Mouse (Mus musculus) Patski (cell line): ENCODE results near the gene Cap1. TPM values are rescaled to one million over a fixed set of nuclear protein-coding genes. Genes with fewer than 3 reads are reported as not detected.

Experiments used
- ATAC-seq: fragments of 100-300 bp; one replicate; pipeline ENCODE4 v1.8.0; 2021
- CTCF ChIA-PET: fragments of 350-600 bp; sonication (Branson Sonifier 250); formaldehyde crosslinking; loops from one replicate; lab custom pipeline; 2022; ENCODE audit warnings: inconsistent platforms; lab: Charles Lee
- POLR2A ChIA-PET: fragments of 350-600 bp; sonication (Branson Sonifier 250); formaldehyde crosslinking; loops from one replicate; lab custom pipeline; 2022; ENCODE audit warnings: antibody characterized with exemption, inconsistent platforms; lab: Charles Lee
- DNase-seq: peaks from one replicate; pipeline ENCODE4 v3.0.0-alpha.2; 2011; ENCODE audit warnings: low read depth, low spot score
- H3K27me3 ChIP-seq: fragments of 371-371 bp; one replicate; pipeline ENCODE4 v1.5.1; 2021
- CTCF ChIP-seq: fragments of 100-300 bp; IDR thresholded peaks from one replicate; pipeline ENCODE4 v1.5.1; 2021
- in situ Hi-C: fragments of 300-500 bp; cut with MboI; formaldehyde crosslinking; loops from 3 replicates; pipeline ENCODE4 v1.11.1; 2018; ENCODE audit warnings: low pct_unique_long_range_greater_than_20kb, mixed read lengths
- polyA plus RNA-seq: library from polyadenylated mRNA; unstranded; gene quantifications from one replicate; pipeline ENCODE4 v1.2.3, GENCODE M21; 2021

Cap1 gene
- polyA plus RNA-seq, 1 experiment from 2014 or later = 145 TPM

- H3K27me3 ChIP-seq = no peaks in the 10 kb centered on the region
- in situ Hi-C loops = loop anchor here (5.0 kb wide), 2 partner anchors 70 to 175 kb away; no protein-coding TSS in a partner anchor
- DNase-seq = no peak
- ChIA-PET POLR2A (no interaction called here), CTCF (interaction anchor here (0.7 to 2.2 kb wide), 3 partner anchors 17 to 72 kb away, joined by 3 to 6 read pairs (median 5); no protein-coding TSS in a partner anchor)
- TF ChIP-seq CTCF = peak; percentile 50
- ATAC-seq = no peak
Measured at GRCm38 (mm10) chr4:122912613-122913012, 26.8 kb upstream of the Cap1 start.

GRCm38 (mm10) chr4:122910577-122910976 lies 24.7 kb upstream of the Cap1 start:
- DNase-seq = no peak
- POLR2A ChIA-PET = no interaction called here
- no peak for ATAC-seq
- TF ChIP-seq CTCF = peak; percentile 73
- CTCF ChIA-PET = interaction anchor here (1.2 to 2.2 kb wide), 4 partner anchors 71 to 105 kb away, joined by 3 to 6 read pairs (median 4); partner anchors contain the start of gene Mycl
- in situ Hi-C loops = loop anchor here (5.0 kb wide), 2 partner anchors 72 to 177 kb away; no protein-coding TSS in a partner anchor
- H3K27me3 ChIP-seq = no peaks in the 10 kb centered on the region

GRCm38 (mm10) chr4:122909572-122910189 lies 23.8 kb upstream of the Cap1 start:
- TF ChIP-seq CTCF = no peak
- ChIA-PET CTCF (interaction anchor here (0.9 to 1.5 kb wide), 2 partner anchors 15 to 85 kb away, joined by 3 read pairs; partner anchors contain the start of gene Mycl), POLR2A (no interaction called here)
- ATAC-seq (no peak), DNase-seq (no peak)
- no peaks in the 10 kb centered on the region for H3K27me3 ChIP-seq
- in situ Hi-C loops = loop anchor here (5.0 kb wide), 2 partner anchors 73 to 178 kb away; no protein-coding TSS in a partner anchor

- H3K27me3 ChIP-seq = no peaks in the 10 kb centered on the region
- ATAC-seq = no peak
- DNase-seq = no peak
- ChIA-PET CTCF (no interaction called here), POLR2A (interaction anchor here (0.7 kb wide), 1 partner anchor 85 kb away, joined by 3 read pairs; no protein-coding TSS in a partner anchor)
- no peak for TF ChIP-seq CTCF
- in situ Hi-C loops = no loop called here
Measured at GRCm38 (mm10) chr4:122905359-122905758, 19.5 kb upstream of the Cap1 start.

- no peak for TF ChIP-seq CTCF
- no peaks in the 10 kb centered on the region for H3K27me3 ChIP-seq
- in situ Hi-C loops = no loop called here
- ATAC-seq (no peak), DNase-seq (no peak)
- ChIA-PET POLR2A (no interaction called here), CTCF (no interaction called here)
Measured at GRCm38 (mm10) chr4:122903709-122904108, 17.9 kb upstream of the Cap1 start.

GRCm38 (mm10) chr4:122902156-122902555 lies 16.3 kb upstream of the Cap1 start:
- ChIA-PET CTCF (no interaction called here), POLR2A (no interaction called here)
- H3K27me3 ChIP-seq = no peaks in the 10 kb centered on the region
- ATAC-seq (no peak), DNase-seq (no peak)
- TF ChIP-seq CTCF = no peak
- in situ Hi-C loops = no loop called here

GRCm38 (mm10) chr4:122898313-122898712 lies 12.5 kb upstream of the Cap1 start:
- in situ Hi-C loops = no loop called here
- DNase-seq (no peak), ATAC-seq (no peak)
- ChIA-PET CTCF (interaction anchor here (0.9 to 1.5 kb wide), 3 partner anchors 11 to 79 kb away, joined by 3 to 8 read pairs (median 3); no protein-coding TSS in a partner anchor), POLR2A (no interaction called here)
- peak; percentile 65 for TF ChIP-seq CTCF
- no peaks in the 10 kb centered on the region for H3K27me3 ChIP-seq

- CTCF ChIA-PET = interaction anchor here (0.9 to 1.5 kb wide), 3 partner anchors 11 to 79 kb away, joined by 3 to 8 read pairs (median 3); no protein-coding TSS in a partner anchor
- no peak for TF ChIP-seq CTCF
- H3K27me3 ChIP-seq = no peaks in the 10 kb centered on the region
- in situ Hi-C loops = no loop called here
- ATAC-seq (no peak), DNase-seq (no peak)
- POLR2A ChIA-PET = no interaction called here
Measured at GRCm38 (mm10) chr4:122897750-122898149, 11.9 kb upstream of the Cap1 start.

GRCm38 (mm10) chr4:122892157-122892556 lies 6.3 kb upstream of the Cap1 start:
- CTCF ChIA-PET = no interaction called here
- in situ Hi-C loops = no loop called here
- ATAC-seq = no peak
- no peak for DNase-seq
- POLR2A ChIA-PET = no interaction called here
- TF ChIP-seq CTCF = no peak
- H3K27me3 ChIP-seq = no peaks in the 10 kb centered on the region

GRCm38 (mm10) chr4:122891597-122891996 lies 5.7 kb upstream of the Cap1 start:
- in situ Hi-C loops = no loop called here
- ATAC-seq (no peak), DNase-seq (no peak)
- CTCF ChIA-PET = no interaction called here
- no peaks in the 10 kb centered on the region for H3K27me3 ChIP-seq
- no peak for TF ChIP-seq CTCF
- POLR2A ChIA-PET = no interaction called here

GRCm38 (mm10) chr4:122890881-122891481 lies 5.1 kb upstream of the Cap1 start:
- ChIA-PET CTCF (no interaction called here), POLR2A (no interaction called here)
- no peak for TF ChIP-seq CTCF
- ATAC-seq (no peak), DNase-seq (no peak)
- in situ Hi-C loops = no loop called here
- H3K27me3 ChIP-seq = no peaks in the 10 kb centered on the region
